Mouse (Mus musculus) megakaryocyte, embryonic 14.5 days (primary cell): Measurements from ENCODE around the gene Rec114.

Experiments used
- FLI1 ChIP-seq: IDR thresholded peaks from 2 replicates; pipeline ENCODE4 v1.6.1; 2012; ENCODE audit warnings: low read length, inconsistent platforms, mixed read lengths
- GATA1 ChIP-seq: IDR thresholded peaks from 3 replicates; pipeline ENCODE4 v1.6.1; 2012; ENCODE audit warnings: mixed read lengths, low read length, inconsistent platforms, borderline replicate concordance

GRCm38 (mm10) chr9:58766959-58767955, 23.5 kb upstream of the Rec114 start:
- TF ChIP-seq GATA1 (no peak), FLI1 (no peak)
